Mouse (Mus musculus) right cerebral cortex, postnatal 36 days (tissue): ENCODE data around the gene Irak4.

ENCODE experiments used
- DNase-seq, 2 experiments: peaks; one replicate each; pipeline ENCODE4 v3.0.0; 2022; ENCODE audit warnings: low spot score in 2 of 2, mixed read lengths in 1 of 2

Gene Irak4

GRCm38 (mm10) chr15:94543409-94544051, at the start of gene Irak4, which contains the start of gene Pus7l:
Gene Irak4, plus strand, starts transcription at chr15:94543643.
Gene Pus7l, minus strand, starts transcription at chr15:94543547.
- DNase-seq: peak; percentile 86 to 87

- no peak for DNase-seq
These were observed 49.0 kb upstream of the Irak4 start for GRCm38 (mm10) chr15:94494445-94494844.

- DNase-seq: no peak
These were observed 47.5 kb upstream of the Irak4 start for GRCm38 (mm10) chr15:94495936-94496335.

GRCm38 (mm10) chr15:94499260-94499659, 44.2 kb upstream of the Irak4 start:
- DNase-seq: no peak

GRCm38 (mm10) chr15:94503451-94504215, 39.8 kb upstream of the Irak4 start:
- no peak for DNase-seq

GRCm38 (mm10) chr15:94517913-94518491, 25.4 kb upstream of the Irak4 start:
- no peak for DNase-seq

GRCm38 (mm10) chr15:94520205-94520900, 23.1 kb upstream of the Irak4 start:
- DNase-seq: no peak

- no peak for DNase-seq
These were observed 22.5 kb upstream of the Irak4 start for GRCm38 (mm10) chr15:94520959-94521358.

- DNase-seq: no peak
These were observed 20.2 kb upstream of the Irak4 start for GRCm38 (mm10) chr15:94523251-94523650.

GRCm38 (mm10) chr15:94524956-94525355, 18.5 kb upstream of the Irak4 start:
- no peak for DNase-seq

- no peak for DNase-seq
These were observed 12.9 kb upstream of the Irak4 start for GRCm38 (mm10) chr15:94530519-94530918.

GRCm38 (mm10) chr15:94532306-94532705, 11.1 kb upstream of the Irak4 start:
- no peak for DNase-seq

GRCm38 (mm10) chr15:94532956-94533355, 10.5 kb upstream of the Irak4 start:
- DNase-seq: no peak

GRCm38 (mm10) chr15:94535521-94535920, 7.9 kb upstream of the Irak4 start:
- DNase-seq: no peak

- no peak for DNase-seq
These were observed 4.1 kb upstream of the Irak4 start for GRCm38 (mm10) chr15:94539296-94539695.

- DNase-seq: no peak
These were observed 655 bp upstream of the Irak4 start for GRCm38 (mm10) chr15:94542567-94543408.

- no peak for DNase-seq
These were observed 701 bp downstream of the Irak4 start for GRCm38 (mm10) chr15:94544052-94544636.

- DNase-seq: no peak
These were observed 1.4 kb downstream of the Irak4 start for GRCm38 (mm10) chr15:94544844-94545243.

- no peak for DNase-seq
These were observed 10.1 kb downstream of the Irak4 start for GRCm38 (mm10) chr15:94553536-94553935.

- DNase-seq: peak; percentile 69 to 81
These were observed 14.0 kb downstream of the Irak4 start for GRCm38 (mm10) chr15:94557442-94557841.
